Mouse (Mus musculus) liver, embryonic 13.5 days (tissue): ENCODE data around the gene Ahnak2. TPM values are rescaled to one million over a fixed set of nuclear protein-coding genes. Genes with fewer than 3 reads are reported as not detected.

Source experiments
- ATAC-seq: fragments of 200-750 bp; cut with Nextera tagmentation; 2 replicates; pipeline ENCODE4 v1.8.0; 2017; ENCODE audit warnings: low read depth, mild to moderate bottlenecking, moderate number of reproducible peaks, moderate library complexity
- DNase-seq: peaks from one replicate; pipeline ENCODE4 v3.0.0; 2022
- H3K27ac ChIP-seq: fragments of 300-500 bp; sonication (generic); 2 replicates; pipeline ENCODE4 v1.5.1; 2015; ENCODE audit warnings: moderate library complexity, mild to moderate bottlenecking, inconsistent platforms
- H3K27me3 ChIP-seq: fragments of 300-500 bp; sonication (generic); 2 replicates; pipeline ENCODE4 v1.6.1; 2015; ENCODE audit warnings: mild to moderate bottlenecking, inconsistent platforms
- H3K36me3 ChIP-seq: fragments of 300-500 bp; sonication (generic); 2 replicates; pipeline ENCODE4 v1.6.1; 2015; ENCODE audit warnings: mild to moderate bottlenecking, inconsistent platforms
- H3K4me1 ChIP-seq: fragments of 300-500 bp; sonication (generic); replicated peaks from 2 replicates; pipeline ENCODE4 v1.6.1; 2015; ENCODE audit warnings: inconsistent platforms
- H3K4me2 ChIP-seq: fragments of 300-500 bp; sonication (generic); 2 replicates; pipeline ENCODE4 v1.6.1; 2015; ENCODE audit warnings: inconsistent platforms, mild to moderate bottlenecking, moderate library complexity
- H3K4me3 ChIP-seq: fragments of 300-500 bp; sonication (generic); replicated peaks from 2 replicates; pipeline ENCODE4 v1.5.1; 2015; ENCODE audit warnings: mild to moderate bottlenecking, inconsistent platforms
- H3K9ac ChIP-seq: fragments of 300-500 bp; sonication (generic); 2 replicates; pipeline ENCODE4 v1.6.1; 2015; ENCODE audit warnings: mild to moderate bottlenecking, inconsistent platforms
- H3K9me3 ChIP-seq: fragments of 300-500 bp; sonication (generic); replicated peaks from 2 replicates; pipeline ENCODE4 v1.6.1; 2016; ENCODE audit warnings: inconsistent platforms
- WGBS: fragments of 180-500 bp; shearing (Covaris S2); methylation state at CpG from one replicate; pipeline ENCODE4 v1.1.7; 2015; ENCODE audit not compliant: insufficient replicate concordance; 5-methylcytosine and 5-hydroxymethylcytosine counted together
- polyA plus RNA-seq: library from polyadenylated mRNA; unstranded; fragments of >200 nt; fragmentation: Nextera tagmentation; extraction: Ambion mirVana; gene quantifications from 2 replicates; pipeline ENCODE4 v1.2.1, GENCODE M21; 2015

Ahnak2 gene
- polyA plus RNA-seq, 1 experiment from 2014 or later: 0.15 TPM

GRCm38 (mm10) chr12:112794998-112795397, 7.5 kb downstream of the Ahnak2 start:
- Histone ChIP-seq H3K27me3 (peaks cover 20% of the 10 kb centered on the region), H3K4me1 (peaks cover 9% of the 10 kb centered on the region; the same call in 1 of the 2 replicates), H3K36me3 (no peaks in the 10 kb centered on the region), H3K9ac (no peak overlapping the region), H3K27ac (no peak overlapping the region), H3K4me2 (no peak overlapping the region), H3K4me3 (no peak overlapping the region), H3K9me3 (no peaks in the 10 kb centered on the region)
- 75% methylated on average over 5 of the region's 5 CpGs for WGBS
- DNase-seq: no peak
- no peak for ATAC-seq

GRCm38 (mm10) chr12:112794356-112794816, 8.1 kb downstream of the Ahnak2 start:
- DNase-seq: no peak
- Histone ChIP-seq H3K9ac (no peak overlapping the region), H3K27ac (no peak overlapping the region), H3K4me3 (no peak overlapping the region), H3K27me3 (peaks cover 20% of the 10 kb centered on the region), H3K4me2 (no peak overlapping the region), H3K4me1 (peaks cover 9% of the 10 kb centered on the region; the same call in 1 of the 2 replicates), H3K36me3 (no peaks in the 10 kb centered on the region), H3K9me3 (no peaks in the 10 kb centered on the region)
- WGBS: 29% methylated on average over 7 of the region's 7 CpGs
- no peak for ATAC-seq

GRCm38 (mm10) chr12:112793601-112794355, 8.7 kb downstream of the Ahnak2 start:
- ATAC-seq: no peak
- no peak for DNase-seq
- no peak overlapping the region for H3K27ac ChIP-seq
- no peak overlapping the region for H3K4me2 ChIP-seq
- peaks cover 9% of the 10 kb centered on the region; the same call in 1 of the 2 replicates for H3K4me1 ChIP-seq
- no peak overlapping the region for H3K9ac ChIP-seq
- peaks cover 18% of the 10 kb centered on the region for H3K27me3 ChIP-seq
- H3K36me3 ChIP-seq: no peaks in the 10 kb centered on the region
- WGBS: 58% methylated on average over 13 of the region's 13 CpGs
- H3K9me3 ChIP-seq: no peaks in the 10 kb centered on the region
- H3K4me3 ChIP-seq: no peak overlapping the region

- no peak overlapping the region for H3K9ac ChIP-seq
- no peak overlapping the region for H3K4me3 ChIP-seq
- WGBS: 58% methylated on average over 8 of the region's 8 CpGs
- peaks cover 13% of the 10 kb centered on the region for H3K27me3 ChIP-seq
- ATAC-seq (no peak), DNase-seq (no peak)
- peaks cover 9% of the 10 kb centered on the region; the same call in 1 of the 2 replicates for H3K4me1 ChIP-seq
- H3K36me3 ChIP-seq: no peaks in the 10 kb centered on the region
- H3K4me2 ChIP-seq: no peak overlapping the region
- no peak overlapping the region for H3K27ac ChIP-seq
- no peaks in the 10 kb centered on the region for H3K9me3 ChIP-seq
These were observed 11.4 kb downstream of the Ahnak2 start for GRCm38 (mm10) chr12:112791026-112791425.

- H3K4me2 ChIP-seq: no peak overlapping the region
- no peak overlapping the region for H3K4me3 ChIP-seq
- no peaks in the 10 kb centered on the region for H3K4me1 ChIP-seq
- H3K9ac ChIP-seq: no peak overlapping the region
- ATAC-seq: no peak
- DNase-seq: no peak
- H3K9me3 ChIP-seq: 0 out of 2 replicates have a peak, but pooled peaks cover 3% of the 10 kb centered on the region
- H3K27ac ChIP-seq: no peak overlapping the region
- 0 out of 2 replicates have a peak, but pooled peaks cover 5% of the 10 kb centered on the region for H3K27me3 ChIP-seq
- 69% methylated on average over 10 of the region's 10 CpGs for WGBS
- no peaks in the 10 kb centered on the region for H3K36me3 ChIP-seq
These were observed 28.0 kb downstream of the Ahnak2 start for GRCm38 (mm10) chr12:112774481-112774880.

GRCm38 (mm10) chr12:112774026-112774425, 28.4 kb downstream of the Ahnak2 start:
- H3K36me3 ChIP-seq: no peaks in the 10 kb centered on the region
- H3K4me2 ChIP-seq: no peak overlapping the region
- 50% methylated on average over 6 of the region's 6 CpGs for WGBS
- H3K27me3 ChIP-seq: 0 out of 2 replicates have a peak, but pooled peaks cover 5% of the 10 kb centered on the region
- no peaks in the 10 kb centered on the region for H3K4me1 ChIP-seq
- ATAC-seq: no peak
- no peak overlapping the region for H3K9ac ChIP-seq
- DNase-seq: no peak
- H3K9me3 ChIP-seq: 0 out of 2 replicates have a peak, but pooled peaks cover 3% of the 10 kb centered on the region
- no peak overlapping the region for H3K27ac ChIP-seq
- H3K4me3 ChIP-seq: no peak overlapping the region

- DNase-seq (no peak), ATAC-seq (no peak)
- 37% methylated on average over 9 of the region's 9 CpGs for WGBS
- 0 out of 2 replicates have a peak, but pooled peaks cover 3% of the 10 kb centered on the region for H3K9me3 ChIP-seq
- no peak overlapping the region for H3K4me2 ChIP-seq
- H3K27me3 ChIP-seq: 0 out of 2 replicates have a peak, but pooled peaks cover 5% of the 10 kb centered on the region
- no peaks in the 10 kb centered on the region for H3K4me1 ChIP-seq
- no peak overlapping the region for H3K27ac ChIP-seq
- no peaks in the 10 kb centered on the region for H3K36me3 ChIP-seq
- no peak overlapping the region for H3K9ac ChIP-seq
- H3K4me3 ChIP-seq: no peak overlapping the region
These were observed 29.1 kb downstream of the Ahnak2 start for GRCm38 (mm10) chr12:112773366-112773765.

- H3K4me1 ChIP-seq: no peaks in the 10 kb centered on the region
- H3K9me3 ChIP-seq: 0 out of 2 replicates have a peak, but pooled peaks cover 3% of the 10 kb centered on the region
- DNase-seq (no peak), ATAC-seq (no peak)
- no peak overlapping the region for H3K4me2 ChIP-seq
- H3K27me3 ChIP-seq: 0 out of 2 replicates have a peak, but pooled peaks cover 5% of the 10 kb centered on the region
- H3K36me3 ChIP-seq: no peaks in the 10 kb centered on the region
- no peak overlapping the region for H3K4me3 ChIP-seq
- 75% methylated on average over 14 of the region's 14 CpGs for WGBS
- H3K9ac ChIP-seq: no peak overlapping the region
- no peak overlapping the region for H3K27ac ChIP-seq
These were observed 30.2 kb downstream of the Ahnak2 start for GRCm38 (mm10) chr12:112772306-112772705.

GRCm38 (mm10) chr12:112770396-112770795, 32.1 kb downstream of the Ahnak2 start:
- DNase-seq (no peak), ATAC-seq (no peak)
- H3K4me3 ChIP-seq: no peak overlapping the region
- 35% methylated on average over 4 of the region's 4 CpGs for WGBS
- 0 out of 2 replicates have a peak, but pooled peaks cover 3% of the 10 kb centered on the region for H3K9me3 ChIP-seq
- no peak overlapping the region for H3K4me2 ChIP-seq
- H3K4me1 ChIP-seq: no peaks in the 10 kb centered on the region
- H3K27me3 ChIP-seq: 0 out of 2 replicates have a peak, but pooled peaks cover 5% of the 10 kb centered on the region
- no peaks in the 10 kb centered on the region for H3K36me3 ChIP-seq
- no peak overlapping the region for H3K27ac ChIP-seq
- H3K9ac ChIP-seq: no peak overlapping the region

GRCm38 (mm10) chr12:112769751-112770150, 32.7 kb downstream of the Ahnak2 start:
- no peak for ATAC-seq
- no peaks in the 10 kb centered on the region for H3K4me1 ChIP-seq
- DNase-seq: no peak
- 0 out of 2 replicates have a peak, but pooled peaks cover 5% of the 10 kb centered on the region for H3K27me3 ChIP-seq
- no peak overlapping the region for H3K4me3 ChIP-seq
- H3K4me2 ChIP-seq: no peak overlapping the region
- WGBS: 68% methylated on average over 2 of the region's 2 CpGs
- no peak overlapping the region for H3K9ac ChIP-seq
- no peaks in the 10 kb centered on the region for H3K9me3 ChIP-seq
- no peaks in the 10 kb centered on the region for H3K36me3 ChIP-seq
- H3K27ac ChIP-seq: no peak overlapping the region

- Histone ChIP-seq H3K4me2 (no peak overlapping the region), H3K9me3 (no peaks in the 10 kb centered on the region), H3K27ac (no peak overlapping the region), H3K27me3 (0 out of 2 replicates have a peak, but pooled peaks cover 5% of the 10 kb centered on the region), H3K4me3 (no peak overlapping the region), H3K9ac (no peak overlapping the region), H3K36me3 (no peaks in the 10 kb centered on the region), H3K4me1 (no peaks in the 10 kb centered on the region)
- DNase-seq (no peak), ATAC-seq (no peak)
- WGBS: 51% methylated on average over 6 of the region's 6 CpGs
These were observed 33.4 kb downstream of the Ahnak2 start for GRCm38 (mm10) chr12:112769031-112769430.
